Mouse (Mus musculus): ENCODE data around the gene Tsga10ip. TPM values are rescaled to one million over a fixed set of nuclear protein-coding genes. Genes with fewer than 3 reads are reported as not detected.

Gene Tsga10ip
- total and polyA plus RNA-seq, 2 experiments from 2014 or later, result 0.10 TPM; not detected in 1

- H3K36me3 ChIP-seq (ENCODE audit: insufficient read depth, low read length), result peaks cover 11% of the 10 kb centered on the region
- 65% methylated on average over 12 of the region's 12 CpGs for WGBS
- H3K4me2 ChIP-seq (ENCODE audit: low read depth, low read length, poor library complexity, severe bottlenecking), result peak overlapping the region; percentile 79
- peaks cover 18% of the 10 kb centered on the region for H3K4me1 ChIP-seq (ENCODE audit: insufficient read depth, low read length)
- peak overlapping the region; percentile 93 for H3K4me3 ChIP-seq (ENCODE audit: low read depth, low read length)
- no peak overlapping the region for H3K27ac ChIP-seq (ENCODE audit: low read depth, low read length)
- no peaks in the 10 kb centered on the region for H3K9me3 ChIP-seq (ENCODE audit: low read length)
- H3K27me3 ChIP-seq (ENCODE audit: insufficient read depth, low read length), result no peaks in the 10 kb centered on the region
- no peak for ATAC-seq (ENCODE audit: low FRiP score)
- peak overlapping the region; percentile 77; the same call in 1 of the 2 replicates for H3K9ac ChIP-seq (replicated peaks; ENCODE audit: low read length, poor library complexity, severe bottlenecking)
- no peak for DNase-seq (ENCODE audit: low spot score)
- TF ChIP-seq CTCF (IDR thresholded peaks at IDR 0.05), result no peak
Measured at GRCm38 (mm10) chr19:5389647-5390046, 12.7 kb downstream of the Tsga10ip start.

DNA sequence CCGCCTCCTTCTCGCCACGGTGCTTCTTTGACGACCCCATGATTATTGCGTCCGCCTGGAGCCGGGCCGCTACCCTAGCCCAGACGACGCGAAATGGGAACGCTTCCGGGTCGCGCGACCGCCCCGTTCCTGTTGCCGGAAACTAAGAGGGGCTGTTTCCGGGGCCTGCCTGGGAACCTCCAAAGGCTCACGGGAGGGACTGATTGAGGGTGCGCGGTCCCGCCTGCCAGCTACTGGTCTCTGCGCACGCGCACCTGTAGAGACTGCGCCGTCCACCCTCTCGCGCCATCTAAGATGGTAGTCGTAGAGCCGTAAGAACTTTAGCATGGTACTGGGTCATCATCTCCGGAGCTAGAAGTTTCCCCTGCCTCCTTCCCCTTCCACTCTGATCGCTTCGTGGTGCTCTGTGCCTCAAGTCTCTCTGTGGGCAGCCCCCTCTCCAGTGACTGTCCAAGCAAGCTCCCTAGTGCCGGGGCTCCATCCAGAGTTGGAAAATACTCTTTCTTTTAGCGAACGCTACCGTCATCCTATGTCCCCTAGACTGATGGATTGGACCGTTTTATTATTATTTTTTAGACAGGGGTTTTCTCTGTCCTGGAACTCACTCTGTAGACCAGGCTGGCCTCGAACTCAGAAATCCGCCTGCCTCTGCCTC, 13.6 kb downstream of the Tsga10ip start, which contains the start of gene Sart1:
Gene Sart1, minus strand, starts transcription at position 116 of the 655 bp plus-strand sequence.
- DNase-seq (ENCODE audit: low spot score) (peak; percentile 98), ATAC-seq (ENCODE audit: low FRiP score) (peak; percentile 95)
- H3K36me3 ChIP-seq (ENCODE audit: insufficient read depth, low read length), result peaks cover 20% of the 10 kb centered on the region
- peak within 1 kb of the TSS; percentile 96 for H3K9ac ChIP-seq (replicated peaks; ENCODE audit: low read length, poor library complexity, severe bottlenecking)
- no peaks in the 10 kb centered on the region for H3K9me3 ChIP-seq (ENCODE audit: low read length)
- peaks cover 18% of the 10 kb centered on the region for H3K4me1 ChIP-seq (ENCODE audit: insufficient read depth, low read length)
- 2% methylated on average over 43 of the region's 43 CpGs for WGBS
- H3K4me3 ChIP-seq (ENCODE audit: low read depth, low read length), result peak within 1 kb of the TSS; percentile 93
- H3K4me2 ChIP-seq (ENCODE audit: low read depth, low read length, poor library complexity, severe bottlenecking), result peak within 1 kb of the TSS; percentile 79
- H3K27ac ChIP-seq (ENCODE audit: low read depth, low read length), result peak within 1 kb of the TSS; percentile 94
- H3K27me3 ChIP-seq (ENCODE audit: insufficient read depth, low read length), result no peaks in the 10 kb centered on the region
- 0 out of 2 replicates have a peak, but pooled peaks have one; percentile 10 for TF ChIP-seq CTCF (IDR thresholded peaks at IDR 0.05)

GRCm38 (mm10) chr19:5388011-5388441, 14.3 kb downstream of the Tsga10ip start:
- WGBS, result under 1% methylated on average over 38 of the region's 43 CpGs
- no peaks in the 10 kb centered on the region for H3K27me3 ChIP-seq (ENCODE audit: insufficient read depth, low read length)
- peaks cover 27% of the 10 kb centered on the region for H3K36me3 ChIP-seq (ENCODE audit: insufficient read depth, low read length)
- DNase-seq (ENCODE audit: low spot score) (peak; percentile 14), ATAC-seq (ENCODE audit: low FRiP score) (peak; percentile 47; the same call in 1 of the 2 replicates)
- peak overlapping the region; percentile 79 for H3K4me2 ChIP-seq (ENCODE audit: low read depth, low read length, poor library complexity, severe bottlenecking)
- TF ChIP-seq CTCF (IDR thresholded peaks at IDR 0.05), result no peak
- H3K27ac ChIP-seq (ENCODE audit: low read depth, low read length), result peak overlapping the region; percentile 94
- H3K4me3 ChIP-seq (ENCODE audit: low read depth, low read length), result peak overlapping the region; percentile 93
- H3K4me1 ChIP-seq (ENCODE audit: insufficient read depth, low read length), result peaks cover 18% of the 10 kb centered on the region
- H3K9ac ChIP-seq (replicated peaks; ENCODE audit: low read length, poor library complexity, severe bottlenecking), result peak overlapping the region; percentile 96
- H3K9me3 ChIP-seq (ENCODE audit: low read length), result no peaks in the 10 kb centered on the region

DNA sequence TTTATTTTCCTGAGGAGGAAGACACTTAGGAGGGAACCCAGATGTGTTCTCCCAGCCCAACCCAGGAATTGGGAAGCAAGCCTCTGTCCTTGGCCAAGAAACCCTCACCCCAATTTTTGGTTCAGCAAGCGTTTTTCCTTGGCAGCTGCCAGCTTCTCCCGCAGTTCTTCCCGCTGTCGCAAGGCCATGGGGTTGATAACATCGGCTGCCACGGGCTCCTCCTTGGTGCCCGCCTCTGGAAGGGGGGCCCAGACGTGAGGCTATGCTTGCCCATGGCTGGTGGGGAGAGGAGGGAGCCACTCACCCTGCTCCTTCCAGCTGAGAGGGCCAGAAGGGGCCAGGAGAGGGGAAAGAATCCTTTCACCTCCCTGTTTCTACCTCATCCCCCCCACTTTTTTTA, 17.6 kb downstream of the Tsga10ip start:
- Histone ChIP-seq H3K9me3 (ENCODE audit: low read length) (no peaks in the 10 kb centered on the region), H3K4me3 (ENCODE audit: low read depth, low read length) (no peak overlapping the region), H3K4me1 (ENCODE audit: insufficient read depth, low read length) (peaks cover 14% of the 10 kb centered on the region), H3K27ac (ENCODE audit: low read depth, low read length) (no peak overlapping the region), H3K4me2 (ENCODE audit: low read depth, low read length, poor library complexity, severe bottlenecking) (no peak overlapping the region), H3K36me3 (ENCODE audit: insufficient read depth, low read length) (peaks cover 60% of the 10 kb centered on the region), H3K9ac (replicated peaks; ENCODE audit: low read length, poor library complexity, severe bottlenecking) (no peak overlapping the region), H3K27me3 (ENCODE audit: insufficient read depth, low read length) (no peaks in the 10 kb centered on the region)
- DNase-seq (ENCODE audit: low spot score) (no peak), ATAC-seq (ENCODE audit: low FRiP score) (no peak)
- TF ChIP-seq CTCF (IDR thresholded peaks at IDR 0.05), result no peak
- WGBS, result 87% methylated on average over 8 of the region's 8 CpGs

DNA sequence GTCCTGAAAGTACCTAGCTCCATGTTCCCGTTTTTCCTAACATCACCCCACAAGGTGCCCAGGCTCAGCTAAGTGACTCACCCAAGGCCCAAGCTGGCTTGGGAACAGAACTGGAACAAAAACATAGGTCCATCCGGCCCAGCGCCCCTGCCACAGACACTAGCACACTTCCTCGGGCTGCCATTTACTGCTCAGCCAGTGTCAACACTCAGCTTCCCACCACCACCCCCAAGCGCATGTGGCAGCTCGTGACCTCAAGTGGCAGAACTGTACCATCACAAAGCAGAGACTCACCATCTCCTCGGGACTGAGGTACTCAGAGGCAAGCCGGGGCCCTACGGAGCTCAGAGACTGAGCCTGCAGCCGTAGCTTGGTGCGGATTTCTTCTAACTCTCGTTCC, 19.0 kb downstream of the Tsga10ip start:
- no peak overlapping the region for H3K27ac ChIP-seq (ENCODE audit: low read depth, low read length)
- no peak overlapping the region for H3K4me3 ChIP-seq (ENCODE audit: low read depth, low read length)
- TF ChIP-seq CTCF (IDR thresholded peaks at IDR 0.05), result no peak
- no peak for ATAC-seq (ENCODE audit: low FRiP score)
- H3K4me1 ChIP-seq (ENCODE audit: insufficient read depth, low read length), result peaks cover 8% of the 10 kb centered on the region
- H3K9me3 ChIP-seq (ENCODE audit: low read length), result no peaks in the 10 kb centered on the region
- DNase-seq (ENCODE audit: low spot score), result no peak
- no peaks in the 10 kb centered on the region for H3K27me3 ChIP-seq (ENCODE audit: insufficient read depth, low read length)
- H3K4me2 ChIP-seq (ENCODE audit: low read depth, low read length, poor library complexity, severe bottlenecking), result no peak overlapping the region
- 96% methylated on average over 12 of the region's 12 CpGs for WGBS
- H3K9ac ChIP-seq (replicated peaks; ENCODE audit: low read length, poor library complexity, severe bottlenecking), result no peak overlapping the region
- peaks cover 74% of the 10 kb centered on the region for H3K36me3 ChIP-seq (ENCODE audit: insufficient read depth, low read length)

GRCm38 (mm10) chr19:5377446-5377845, 24.9 kb downstream of the Tsga10ip start:
- DNase-seq (ENCODE audit: low spot score) (peak; percentile 28), ATAC-seq (ENCODE audit: low FRiP score) (no peak)
- no peak overlapping the region for H3K27ac ChIP-seq (ENCODE audit: low read depth, low read length)
- H3K9me3 ChIP-seq (ENCODE audit: low read length), result no peaks in the 10 kb centered on the region
- H3K4me3 ChIP-seq (ENCODE audit: low read depth, low read length), result no peak overlapping the region
- WGBS, result 97% methylated on average over 1 of the region's 1 CpGs
- peaks cover 64% of the 10 kb centered on the region for H3K36me3 ChIP-seq (ENCODE audit: insufficient read depth, low read length)
- H3K4me2 ChIP-seq (ENCODE audit: low read depth, low read length, poor library complexity, severe bottlenecking), result no peak overlapping the region
- no peak for TF ChIP-seq CTCF (IDR thresholded peaks at IDR 0.05)
- no peak overlapping the region for H3K9ac ChIP-seq (replicated peaks; ENCODE audit: low read length, poor library complexity, severe bottlenecking)
- no peaks in the 10 kb centered on the region for H3K27me3 ChIP-seq (ENCODE audit: insufficient read depth, low read length)
- no peaks in the 10 kb centered on the region for H3K4me1 ChIP-seq (ENCODE audit: insufficient read depth, low read length)
